Mouse (Mus musculus): Measurements from ENCODE around the gene Rcan1. TPM values are rescaled to one million over a fixed set of nuclear protein-coding genes. Genes with fewer than 3 reads are reported as not detected.

The Rcan1 gene
- polyA plus RNA-seq, 1 experiment from 2014 or later: 23.5 TPM

GRCm38 (mm10) chr16:92410344-92410743 lies 60.3 kb downstream of the Rcan1 start:
- Histone ChIP-seq H3K4me2 (replicated peaks) (no peak overlapping the region), H3K36me3 (no peaks in the 10 kb centered on the region), H3K27me3 (replicated peaks) (no peaks in the 10 kb centered on the region), H3K27ac (no peak overlapping the region), H3K4me1 (replicated peaks) (peaks cover 14% of the 10 kb centered on the region; the same call in 1 of the 2 replicates), H3K9me3 (no peaks in the 10 kb centered on the region), H3K9ac (no peak overlapping the region), H3K4me3 (replicated peaks) (no peak overlapping the region)
- 86% methylated on average over 2 of the region's 2 CpGs for WGBS
- ATAC-seq: no peak

GRCm38 (mm10) chr16:92407883-92408282 lies 62.8 kb downstream of the Rcan1 start:
- peak; percentile 70 for ATAC-seq
- no peaks in the 10 kb centered on the region for H3K9me3 ChIP-seq
- peak overlapping the region; percentile 44; the same call in 1 of the 2 replicates for H3K27ac ChIP-seq

GRCm38 (mm10) chr16:92404141-92404540 lies 66.5 kb downstream of the Rcan1 start:
- no peak overlapping the region for H3K4me3 ChIP-seq (replicated peaks)
- no peaks in the 10 kb centered on the region for H3K9me3 ChIP-seq
- H3K36me3 ChIP-seq: no peaks in the 10 kb centered on the region
- peaks cover 37% of the 10 kb centered on the region for H3K4me1 ChIP-seq (replicated peaks)
- H3K4me2 ChIP-seq (replicated peaks): no peak overlapping the region
- no peak overlapping the region for H3K9ac ChIP-seq
- WGBS: 87% methylated on average over 2 of the region's 2 CpGs
- H3K27ac ChIP-seq: no peak overlapping the region
- H3K27me3 ChIP-seq (replicated peaks): no peaks in the 10 kb centered on the region
- no peak for ATAC-seq

More at GRCm38 (mm10) chr16:92407883-92408282, 62.8 kb downstream of the Rcan1 start:
- Histone ChIP-seq H3K27me3 (replicated peaks) (no peaks in the 10 kb centered on the region), H3K36me3 (no peaks in the 10 kb centered on the region), H3K4me1 (replicated peaks) (peaks cover 20% of the 10 kb centered on the region), H3K9ac (no peak overlapping the region), H3K4me2 (replicated peaks) (no peak overlapping the region), H3K4me3 (replicated peaks) (no peak overlapping the region)
- WGBS: 49% methylated on average over 2 of the region's 2 CpGs

- Histone ChIP-seq H3K27ac (no peak overlapping the region), H3K9ac (no peak overlapping the region), H3K27me3 (replicated peaks) (no peaks in the 10 kb centered on the region), H3K4me2 (replicated peaks) (peak overlapping the region; percentile 30), H3K4me1 (replicated peaks) (peaks cover 38% of the 10 kb centered on the region), H3K9me3 (no peaks in the 10 kb centered on the region), H3K36me3 (no peaks in the 10 kb centered on the region), H3K4me3 (replicated peaks) (no peak overlapping the region)
- no peak for ATAC-seq
- WGBS: 56% methylated on average over 10 of the region's 10 CpGs
These were observed 67.6 kb downstream of the Rcan1 start for GRCm38 (mm10) chr16:92403069-92403468.

GRCm38 (mm10) chr16:92402216-92402615 lies 68.5 kb downstream of the Rcan1 start:
- 39% methylated on average over 8 of the region's 8 CpGs for WGBS
- Histone ChIP-seq H3K27me3 (replicated peaks) (no peaks in the 10 kb centered on the region), H3K4me1 (replicated peaks) (peaks cover 42% of the 10 kb centered on the region), H3K27ac (peak overlapping the region; percentile 41; the same call in 1 of the 2 replicates), H3K36me3 (no peaks in the 10 kb centered on the region), H3K4me2 (replicated peaks) (no peak overlapping the region), H3K9ac (no peak overlapping the region), H3K4me3 (replicated peaks) (no peak overlapping the region), H3K9me3 (no peaks in the 10 kb centered on the region)
- ATAC-seq: no peak

- WGBS: 66% methylated on average over 10 of the region's 10 CpGs
- Histone ChIP-seq H3K36me3 (no peaks in the 10 kb centered on the region), H3K9ac (no peak overlapping the region), H3K27ac (no peak overlapping the region), H3K27me3 (replicated peaks) (no peaks in the 10 kb centered on the region), H3K9me3 (no peaks in the 10 kb centered on the region), H3K4me2 (replicated peaks) (no peak overlapping the region), H3K4me1 (replicated peaks) (peaks cover 42% of the 10 kb centered on the region), H3K4me3 (replicated peaks) (no peak overlapping the region)
- no peak for ATAC-seq
These were observed 69.5 kb downstream of the Rcan1 start for GRCm38 (mm10) chr16:92401206-92401605.

GRCm38 (mm10) chr16:92399490-92400458 lies 70.9 kb downstream of the Rcan1 start:
- Histone ChIP-seq H3K36me3 (0 out of 2 replicates have a peak, but pooled peaks cover 4% of the 10 kb centered on the region), H3K4me3 (replicated peaks) (peak overlapping the region; percentile 36), H3K27me3 (replicated peaks) (no peaks in the 10 kb centered on the region), H3K9me3 (no peaks in the 10 kb centered on the region), H3K4me2 (replicated peaks) (peak overlapping the region; percentile 79), H3K9ac (peak overlapping the region; percentile 50), H3K4me1 (replicated peaks) (peaks cover 42% of the 10 kb centered on the region), H3K27ac (peak overlapping the region; percentile 83)
- ATAC-seq: peak; percentile 88
- WGBS: under 1% methylated on average over 37 of the region's 37 CpGs

GRCm38 (mm10) chr16:92398574-92399118 lies 72.0 kb downstream of the Rcan1 start:
- WGBS: 55% methylated on average over 6 of the region's 6 CpGs
- Histone ChIP-seq H3K4me2 (replicated peaks) (peak overlapping the region; percentile 79), H3K36me3 (peaks cover 9% of the 10 kb centered on the region; the same call in 1 of the 2 replicates), H3K9ac (0 out of 2 replicates have a peak overlapping the region, but pooled peaks have one; percentile 18), H3K4me3 (replicated peaks) (peak overlapping the region; percentile 36; the same call in 1 of the 2 replicates), H3K27ac (peak overlapping the region; percentile 82; the same call in 1 of the 2 replicates), H3K27me3 (replicated peaks) (no peaks in the 10 kb centered on the region), H3K4me1 (replicated peaks) (peaks cover 42% of the 10 kb centered on the region), H3K9me3 (no peaks in the 10 kb centered on the region)
- peak; percentile 14; the same call in 1 of the 2 replicates for ATAC-seq

- ATAC-seq: peak; percentile 66
- peak overlapping the region; percentile 36; the same call in 1 of the 2 replicates for H3K4me3 ChIP-seq (replicated peaks)
- peaks cover 15% of the 10 kb centered on the region; the same call in 1 of the 2 replicates for H3K36me3 ChIP-seq
- H3K4me2 ChIP-seq (replicated peaks): peak overlapping the region; percentile 79
- H3K9me3 ChIP-seq: no peaks in the 10 kb centered on the region
- 40% methylated on average over 10 of the region's 10 CpGs for WGBS
- H3K27ac ChIP-seq: peak overlapping the region; percentile 82
- H3K9ac ChIP-seq: peak overlapping the region; percentile 18; the same call in 1 of the 2 replicates
- H3K4me1 ChIP-seq (replicated peaks): peaks cover 36% of the 10 kb centered on the region
- no peaks in the 10 kb centered on the region for H3K27me3 ChIP-seq (replicated peaks)
These were observed 72.7 kb downstream of the Rcan1 start for GRCm38 (mm10) chr16:92397745-92398573.

GRCm38 (mm10) chr16:92393732-92394131 lies 76.9 kb downstream of the Rcan1 start:
- H3K36me3 ChIP-seq: peaks cover 15% of the 10 kb centered on the region; the same call in 1 of the 2 replicates
- no peak overlapping the region for H3K4me3 ChIP-seq (replicated peaks)
- peaks cover 12% of the 10 kb centered on the region for H3K4me1 ChIP-seq (replicated peaks)
- no peaks in the 10 kb centered on the region for H3K9me3 ChIP-seq
- WGBS: 94% methylated on average over 3 of the region's 3 CpGs
- H3K27ac ChIP-seq: no peak overlapping the region
- H3K9ac ChIP-seq: no peak overlapping the region
- no peaks in the 10 kb centered on the region for H3K27me3 ChIP-seq (replicated peaks)
- no peak overlapping the region for H3K4me2 ChIP-seq (replicated peaks)
- ATAC-seq: no peak

- no peak for ATAC-seq
- no peaks in the 10 kb centered on the region for H3K27me3 ChIP-seq (replicated peaks)
- no peaks in the 10 kb centered on the region for H3K9me3 ChIP-seq
- H3K4me2 ChIP-seq (replicated peaks): no peak overlapping the region
- H3K4me3 ChIP-seq (replicated peaks): no peak overlapping the region
- WGBS: 70% methylated on average over 10 of the region's 10 CpGs
- no peaks in the 10 kb centered on the region for H3K36me3 ChIP-seq
- no peak overlapping the region for H3K9ac ChIP-seq
- no peak overlapping the region for H3K27ac ChIP-seq
- H3K4me1 ChIP-seq (replicated peaks): no peaks in the 10 kb centered on the region
These were observed 83.0 kb downstream of the Rcan1 start for GRCm38 (mm10) chr16:92387692-92388091.
